Mouse (Mus musculus): ENCODE data around the gene Atxn1. TPM values are rescaled to one million over a fixed set of nuclear protein-coding genes. Genes with fewer than 3 reads are reported as not detected.
A peak's percentile ranks its signal among the peaks of the same experiment; 100 is the strongest.

Gene Atxn1
- polyA plus RNA-seq, 1 experiment from 2014 or later = 11.9 TPM

DNA sequence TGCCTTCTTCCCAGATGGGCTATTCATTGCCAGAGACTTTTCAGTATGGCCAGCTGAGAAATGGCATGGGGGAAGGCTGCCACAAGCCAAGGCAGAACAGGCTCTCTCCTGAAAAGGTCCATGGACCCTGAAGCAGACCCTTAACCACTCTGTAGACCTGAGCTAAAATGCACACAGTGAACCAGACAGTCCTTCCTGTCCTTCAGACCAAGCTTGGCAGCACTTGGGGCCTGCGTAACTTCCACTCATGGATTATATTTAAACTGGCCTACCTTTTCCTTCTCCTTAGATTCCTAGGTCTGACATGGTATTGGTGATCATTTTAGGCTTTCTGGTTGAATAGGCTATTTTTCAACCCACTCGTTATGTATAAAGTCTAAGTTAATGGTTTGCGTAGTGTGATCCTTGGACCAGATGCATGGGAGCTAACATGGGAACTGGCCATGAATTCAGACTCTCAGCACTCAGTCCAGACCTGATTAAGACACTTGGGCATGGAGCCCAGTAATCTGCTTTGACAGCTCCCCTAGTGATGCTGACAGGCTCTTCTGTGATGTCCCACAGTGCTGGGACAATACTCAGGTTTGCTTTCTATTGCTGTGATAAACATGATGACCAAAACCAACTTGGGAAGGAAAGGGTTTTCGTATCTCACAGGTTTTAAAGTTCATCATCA, 341.8 kb downstream of the Atxn1 start:
- no peaks in the 10 kb centered on the region for H3K27me3 ChIP-seq (replicated peaks; ENCODE audit: insufficient read depth, low read length)
- WGBS = 80% methylated on average over 4 of the region's 4 CpGs
- TF ChIP-seq EP300 (IDR thresholded peaks at IDR 0.05) = no peak
- no peak overlapping the region for H3K4me3 ChIP-seq (ENCODE audit: low read depth, low read length)
- peak; percentile 38 for DNase-seq (ENCODE audit: low spot score)
- H3K4me1 ChIP-seq (ENCODE audit: insufficient read depth, low read depth, low read length) = no peaks in the 10 kb centered on the region; the same call in 1 of the 2 replicates
- no peaks in the 10 kb centered on the region for H3K9me3 ChIP-seq (ENCODE audit: low read length)
- H3K27ac ChIP-seq (ENCODE audit: low read length) = no peak overlapping the region
- H3K4me2 ChIP-seq (replicated peaks; ENCODE audit: low read depth, low read length) = no peak overlapping the region
- no peak overlapping the region for H3K9ac ChIP-seq (replicated peaks; ENCODE audit: low read depth)
- H3K36me3 ChIP-seq (ENCODE audit: insufficient read depth, low read length) = no peaks in the 10 kb centered on the region
- no peak for ATAC-seq

DNA sequence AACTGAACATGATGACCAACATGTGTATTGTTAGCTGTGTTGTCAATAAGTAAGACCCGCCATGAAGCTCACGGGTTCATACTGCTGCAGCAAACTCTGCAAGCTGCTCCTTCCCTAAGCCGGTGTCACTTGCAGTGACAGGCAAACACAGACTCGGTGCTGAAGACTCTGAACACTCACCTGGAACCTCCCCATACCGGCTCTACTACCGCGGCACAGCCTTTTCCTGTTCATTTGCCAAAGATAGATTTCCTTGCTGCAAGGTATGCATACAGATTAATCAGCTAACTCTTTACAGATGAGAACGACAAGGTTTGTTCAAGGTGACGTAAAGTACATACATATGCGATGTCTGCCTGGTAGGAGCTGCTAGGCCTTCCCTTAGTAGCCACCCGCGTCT, 344.1 kb downstream of the Atxn1 start:
- WGBS = 61% methylated on average over 12 of the region's 12 CpGs
- H3K4me1 ChIP-seq (ENCODE audit: insufficient read depth, low read depth, low read length) = no peaks in the 10 kb centered on the region; the same call in 1 of the 2 replicates
- no peak for TF ChIP-seq CTCF (IDR thresholded peaks at IDR 0.05)
- no peak for TF ChIP-seq EP300 (IDR thresholded peaks at IDR 0.05)
- H3K27me3 ChIP-seq (replicated peaks; ENCODE audit: insufficient read depth, low read length) = no peaks in the 10 kb centered on the region
- no peak overlapping the region for H3K4me2 ChIP-seq (replicated peaks; ENCODE audit: low read depth, low read length)
- H3K9ac ChIP-seq (replicated peaks; ENCODE audit: low read depth) = no peak overlapping the region
- no peaks in the 10 kb centered on the region for H3K9me3 ChIP-seq (ENCODE audit: low read length)
- no peak for DNase-seq (ENCODE audit: low spot score)
- H3K36me3 ChIP-seq (ENCODE audit: insufficient read depth, low read length) = no peaks in the 10 kb centered on the region
- no peak overlapping the region for H3K27ac ChIP-seq (ENCODE audit: low read length)
- no peak overlapping the region for H3K4me3 ChIP-seq (ENCODE audit: low read depth, low read length)
- ATAC-seq = no peak

DNA sequence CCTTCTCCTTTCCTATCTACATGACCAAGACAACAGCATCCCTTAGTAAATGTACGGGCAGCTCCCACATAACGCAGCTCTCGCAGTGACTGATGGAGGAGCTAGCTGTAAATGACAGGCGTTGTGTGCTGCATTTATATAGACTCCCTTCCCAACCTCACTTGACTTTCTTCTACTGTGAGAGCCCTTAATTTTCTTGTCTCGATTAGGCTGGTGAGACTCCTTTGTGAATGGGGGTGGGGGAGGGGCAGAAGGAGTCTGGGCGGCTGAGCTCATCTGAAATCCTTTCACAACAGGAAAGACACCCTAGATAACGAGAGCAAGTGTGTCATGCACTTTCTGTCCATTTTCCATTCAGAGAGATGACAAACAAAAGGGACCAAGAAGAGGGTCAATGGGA, 344.5 kb downstream of the Atxn1 start:
- Histone ChIP-seq H3K9me3 (ENCODE audit: low read length) (no peaks in the 10 kb centered on the region), H3K4me3 (ENCODE audit: low read depth, low read length) (no peak overlapping the region), H3K4me2 (replicated peaks; ENCODE audit: low read depth, low read length) (no peak overlapping the region), H3K27ac (ENCODE audit: low read length) (no peak overlapping the region), H3K9ac (replicated peaks; ENCODE audit: low read depth) (no peak overlapping the region), H3K27me3 (replicated peaks; ENCODE audit: insufficient read depth, low read length) (no peaks in the 10 kb centered on the region), H3K4me1 (ENCODE audit: insufficient read depth, low read depth, low read length) (no peaks in the 10 kb centered on the region; the same call in 1 of the 2 replicates), H3K36me3 (ENCODE audit: insufficient read depth, low read length) (no peaks in the 10 kb centered on the region)
- no peak for TF ChIP-seq EP300 (IDR thresholded peaks at IDR 0.05)
- TF ChIP-seq CTCF (IDR thresholded peaks at IDR 0.05) = no peak
- DNase-seq (ENCODE audit: low spot score) (no peak), ATAC-seq (no peak)
- 59% methylated on average over 7 of the region's 7 CpGs for WGBS

DNA sequence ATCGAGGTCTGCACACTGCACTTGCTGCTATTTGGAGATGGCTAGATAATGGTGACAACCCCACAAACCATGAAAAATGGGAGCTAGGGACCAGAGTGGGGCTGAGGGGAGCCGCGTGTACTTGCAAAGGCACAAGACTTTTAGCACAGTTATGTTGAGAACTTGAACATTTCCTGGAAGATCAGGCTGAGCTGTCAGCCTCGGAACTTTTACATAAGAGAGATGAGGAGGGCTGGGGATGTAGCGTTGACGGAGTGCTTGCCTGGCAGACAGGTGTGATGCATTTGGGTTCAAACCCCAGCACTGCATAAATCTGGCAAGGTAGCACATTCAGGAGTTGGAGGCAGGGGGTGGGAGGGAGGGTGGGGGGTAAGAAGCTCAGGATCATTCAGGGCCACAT, 346.8 kb downstream of the Atxn1 start:
- Histone ChIP-seq H3K4me3 (ENCODE audit: low read depth, low read length) (no peak overlapping the region), H3K9ac (replicated peaks; ENCODE audit: low read depth) (no peak overlapping the region), H3K27ac (ENCODE audit: low read length) (no peak overlapping the region), H3K27me3 (replicated peaks; ENCODE audit: insufficient read depth, low read length) (no peaks in the 10 kb centered on the region), H3K4me1 (ENCODE audit: insufficient read depth, low read depth, low read length) (no peaks in the 10 kb centered on the region; the same call in 1 of the 2 replicates), H3K4me2 (replicated peaks; ENCODE audit: low read depth, low read length) (no peak overlapping the region), H3K9me3 (ENCODE audit: low read length) (no peaks in the 10 kb centered on the region), H3K36me3 (ENCODE audit: insufficient read depth, low read length) (no peaks in the 10 kb centered on the region)
- ATAC-seq (no peak), DNase-seq (ENCODE audit: low spot score) (no peak)
- no peak for TF ChIP-seq EP300 (IDR thresholded peaks at IDR 0.05)
- 71% methylated on average over 6 of the region's 6 CpGs for WGBS

DNA sequence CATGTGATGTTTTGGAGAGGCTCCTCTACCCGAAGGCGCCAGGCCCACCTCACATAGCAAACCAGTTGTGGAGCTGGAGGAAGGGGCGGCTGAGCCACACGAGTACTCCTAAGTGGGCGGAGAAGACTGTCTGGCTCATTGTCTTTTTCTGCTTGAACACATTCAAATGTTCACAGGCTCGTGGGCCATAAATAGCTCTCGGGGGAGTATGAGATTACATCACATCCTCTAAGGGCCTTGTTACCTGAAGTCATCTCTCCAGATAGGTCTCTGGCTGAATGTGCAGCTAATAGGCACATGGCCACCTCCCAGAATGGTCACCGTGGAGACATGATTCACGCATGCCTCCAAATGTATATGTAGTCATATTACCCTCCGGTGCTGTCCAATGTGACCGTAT, 350.0 kb downstream of the Atxn1 start:
- Histone ChIP-seq H3K36me3 (ENCODE audit: insufficient read depth, low read length) (no peaks in the 10 kb centered on the region), H3K9me3 (ENCODE audit: low read length) (no peaks in the 10 kb centered on the region), H3K9ac (replicated peaks; ENCODE audit: low read depth) (no peak overlapping the region), H3K4me3 (ENCODE audit: low read depth, low read length) (no peak overlapping the region), H3K4me2 (replicated peaks; ENCODE audit: low read depth, low read length) (no peak overlapping the region), H3K27ac (ENCODE audit: low read length) (no peak overlapping the region), H3K27me3 (replicated peaks; ENCODE audit: insufficient read depth, low read length) (no peaks in the 10 kb centered on the region), H3K4me1 (ENCODE audit: insufficient read depth, low read depth, low read length) (no peaks in the 10 kb centered on the region)
- no peak for DNase-seq (ENCODE audit: low spot score)
- TF ChIP-seq EP300 (IDR thresholded peaks at IDR 0.05) (no peak), CTCF (IDR thresholded peaks at IDR 0.05) (no peak)
- ATAC-seq = no peak
- WGBS = 66% methylated on average over 11 of the region's 11 CpGs

GRCm38 (mm10) chr13:45613346-45613745, 351.5 kb downstream of the Atxn1 start:
- ATAC-seq (no peak; the same call in 1 of the 2 replicates), DNase-seq (ENCODE audit: low spot score) (peak; percentile 70)
- no peaks in the 10 kb centered on the region for H3K9me3 ChIP-seq (ENCODE audit: low read length)
- no peaks in the 10 kb centered on the region for H3K4me1 ChIP-seq (ENCODE audit: insufficient read depth, low read depth, low read length)
- no peak for TF ChIP-seq EP300 (IDR thresholded peaks at IDR 0.05)
- peak; percentile 88 for TF ChIP-seq CTCF (IDR thresholded peaks at IDR 0.05)
- 29% methylated on average over 5 of the region's 5 CpGs for WGBS
- no peak overlapping the region for H3K27ac ChIP-seq (ENCODE audit: low read length)
- H3K4me3 ChIP-seq (ENCODE audit: low read depth, low read length) = no peak overlapping the region
- no peaks in the 10 kb centered on the region for H3K27me3 ChIP-seq (replicated peaks; ENCODE audit: insufficient read depth, low read length)
- no peak overlapping the region for H3K9ac ChIP-seq (replicated peaks; ENCODE audit: low read depth)
- no peak overlapping the region for H3K4me2 ChIP-seq (replicated peaks; ENCODE audit: low read depth, low read length)
- H3K36me3 ChIP-seq (ENCODE audit: insufficient read depth, low read length) = no peaks in the 10 kb centered on the region

DNA sequence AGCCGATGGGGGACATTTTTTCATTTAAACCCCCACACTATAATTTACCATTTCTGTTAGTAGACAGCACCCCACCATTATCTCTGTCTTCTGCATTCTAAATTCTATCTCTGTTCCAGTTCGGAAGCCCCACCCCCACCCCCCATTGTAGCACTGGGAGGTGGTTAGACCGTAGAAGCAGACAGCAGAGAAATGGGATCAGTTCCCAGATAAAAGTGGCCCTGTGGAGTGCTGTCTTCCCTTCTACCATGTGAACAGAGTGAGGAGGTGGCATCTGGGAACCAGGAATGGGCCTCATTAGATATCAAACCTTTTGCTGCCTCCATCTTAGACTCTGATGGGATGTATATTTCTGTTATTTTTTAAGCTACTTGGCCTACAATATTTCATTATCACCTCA, 353.3 kb downstream of the Atxn1 start:
- no peak for DNase-seq (ENCODE audit: low spot score)
- Histone ChIP-seq H3K4me1 (ENCODE audit: insufficient read depth, low read depth, low read length) (no peaks in the 10 kb centered on the region), H3K9me3 (ENCODE audit: low read length) (no peaks in the 10 kb centered on the region)

More for the DNA sequence above, 353.3 kb downstream of the Atxn1 start:
- Histone ChIP-seq H3K9ac (replicated peaks; ENCODE audit: low read depth) (no peak overlapping the region), H3K4me2 (replicated peaks; ENCODE audit: low read depth, low read length) (no peak overlapping the region), H3K27me3 (replicated peaks; ENCODE audit: insufficient read depth, low read length) (no peaks in the 10 kb centered on the region), H3K4me3 (ENCODE audit: low read depth, low read length) (no peak overlapping the region), H3K36me3 (ENCODE audit: insufficient read depth, low read length) (no peaks in the 10 kb centered on the region), H3K27ac (ENCODE audit: low read length) (no peak overlapping the region)
- ATAC-seq = no peak
- TF ChIP-seq CTCF (IDR thresholded peaks at IDR 0.05) (no peak), EP300 (IDR thresholded peaks at IDR 0.05) (no peak)
- 88% methylated on average over 3 of the region's 3 CpGs for WGBS

Data from lung, postnatal 0 days (tissue).